Mouse (Mus musculus) embryonic stem cell, embryonic (primary cell): ENCODE results near the gene Fads3.

Experiments
- CTCF ChIA-PET, 4 experiments: fragments of 300-600 bp in 2 of 4; fragments of 350-600 bp in 2 of 4; sonication (Branson Sonifier 250); formaldehyde crosslinking; loops; one replicate each; lab custom pipeline; 2022; ENCODE audit warnings: inconsistent platforms in 2 of 4; lab: Charles Lee
- POLR2A ChIA-PET, 4 experiments: fragments of 300-600 bp in 2 of 4; fragments of 350-600 bp in 2 of 4; sonication (Branson Sonifier 250); formaldehyde crosslinking; loops; one replicate each; lab custom pipeline; 2022; ENCODE audit warnings: antibody characterized with exemption in 4 of 4, inconsistent platforms in 1 of 4; lab: Charles Lee

Gene Fads3

GRCm38 (mm10) chr19:10014824-10015223 is 26.5 kb upstream of the Fads3 start:
- CTCF ChIA-PET, result interaction anchor here in 3 of 4 experiments (0.5 to 2.4 kb wide), 6 partner anchors 8 to 150 kb away, joined by 3 to 13 read pairs (median 3); no protein-coding TSS in a partner anchor
- POLR2A ChIA-PET, result interaction anchor here in 3 of 4 experiments (0.5 to 4.2 kb wide), 14 partner anchors 9 to 178 kb away, joined by 3 to 39 read pairs (median 4); partner anchors contain the start of genes Best1 (in 1 of the 3) and Rab3il1 (in 1 of the 3)

DNA sequence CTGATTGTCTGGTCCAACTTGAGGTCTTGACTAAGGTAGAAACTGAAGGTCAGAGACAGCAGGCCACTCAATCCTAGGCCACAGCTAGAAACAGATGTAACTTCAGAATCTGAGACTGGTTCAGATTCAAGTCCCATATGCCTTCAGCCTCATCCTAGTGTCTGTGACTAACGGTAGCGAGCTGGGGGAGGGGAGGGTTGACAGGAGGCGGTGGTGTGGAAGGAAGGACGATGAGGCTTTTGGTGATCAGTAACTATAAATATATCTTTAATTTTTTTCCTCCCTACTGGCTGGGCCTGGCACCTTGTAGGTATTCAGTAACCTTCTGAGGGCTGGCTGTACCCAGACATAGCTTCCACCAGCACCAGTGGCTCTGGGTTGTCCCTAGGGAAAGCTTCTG is 25.9 kb upstream of the Fads3 start:
- ChIA-PET CTCF (interaction anchor here (0.6 to 1.5 kb wide), 10 partner anchors 7 to 99 kb away, joined by 3 to 6 read pairs (median 3); no protein-coding TSS in a partner anchor), POLR2A (interaction anchor here in 2 of 4 experiments (0.6 to 4.2 kb wide), 11 partner anchors 8 to 177 kb away, joined by 3 to 32 read pairs (median 3); no protein-coding TSS in a partner anchor)

DNA sequence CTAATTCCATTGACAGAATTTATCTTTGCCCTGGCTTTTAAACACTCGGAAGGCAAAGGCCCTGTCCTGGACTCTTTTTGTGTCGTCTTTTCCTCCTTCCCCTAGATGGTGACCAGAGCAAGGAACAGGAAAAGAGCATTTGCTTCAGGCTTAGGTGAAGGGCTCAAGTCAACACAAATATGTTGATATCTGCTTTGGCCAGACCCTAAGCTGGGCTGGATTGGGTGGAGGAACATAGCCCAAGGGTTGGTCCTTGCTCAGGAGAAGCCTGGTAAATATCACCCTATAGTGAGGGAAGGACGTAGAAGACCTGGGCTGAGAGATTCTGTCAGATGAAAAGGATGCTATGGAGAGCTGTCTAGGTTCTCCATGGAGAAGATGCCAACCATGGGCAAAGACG is 25.2 kb upstream of the Fads3 start:
- POLR2A ChIA-PET, result interaction anchor here in 2 of 4 experiments (1.1 to 1.5 kb wide), 2 partner anchors 15 to 23 kb away, joined by 3 to 5 read pairs; no protein-coding TSS in a partner anchor
- CTCF ChIA-PET, result interaction anchor here in 3 of 4 experiments (0.6 to 1.5 kb wide), 6 partner anchors 11 to 100 kb away, joined by 3 to 6 read pairs (median 3); no protein-coding TSS in a partner anchor

- POLR2A ChIA-PET, result interaction anchor here in 3 of 4 experiments (0.5 to 3.6 kb wide), 45 partner anchors 8 to 1305 kb away, joined by 3 to 35 read pairs (median 4); partner anchors contain the start of genes Fads1 (in 3 of the 3) and Incenp (in 1 of the 3)
- CTCF ChIA-PET, result interaction anchor here (0.6 to 3.9 kb wide), 21 partner anchors 16 to 241 kb away, joined by 3 to 23 read pairs (median 4); partner anchors contain the start of gene Fads1 (in 1 of the 4)
Measured at GRCm38 (mm10) chr19:10017637-10018526, 23.5 kb upstream of the Fads3 start.

DNA sequence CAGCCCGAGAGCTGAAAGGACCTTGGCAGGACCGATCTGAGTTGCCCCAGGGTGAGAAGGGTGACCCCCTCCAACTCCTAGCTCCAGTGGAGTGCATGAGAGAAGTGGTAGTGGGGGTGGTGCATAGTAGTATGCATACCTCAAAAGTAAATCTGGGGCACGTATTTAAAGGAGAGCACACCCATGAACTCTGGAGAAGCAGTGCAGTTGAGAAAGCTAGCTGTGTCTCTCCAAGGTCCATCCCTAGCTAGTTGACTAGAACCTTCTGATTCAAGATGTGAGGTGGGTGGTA is 22.9 kb upstream of the Fads3 start:
- ChIA-PET POLR2A (interaction anchor here in 3 of 4 experiments (0.6 to 3.6 kb wide), 29 partner anchors 9 to 356 kb away, joined by 3 to 35 read pairs (median 5); partner anchors contain the start of gene Fads1 (in 2 of the 3)), CTCF (interaction anchor here (0.6 to 3.9 kb wide), 18 partner anchors 14 to 240 kb away, joined by 3 to 23 read pairs (median 5); no protein-coding TSS in a partner anchor)

DNA sequence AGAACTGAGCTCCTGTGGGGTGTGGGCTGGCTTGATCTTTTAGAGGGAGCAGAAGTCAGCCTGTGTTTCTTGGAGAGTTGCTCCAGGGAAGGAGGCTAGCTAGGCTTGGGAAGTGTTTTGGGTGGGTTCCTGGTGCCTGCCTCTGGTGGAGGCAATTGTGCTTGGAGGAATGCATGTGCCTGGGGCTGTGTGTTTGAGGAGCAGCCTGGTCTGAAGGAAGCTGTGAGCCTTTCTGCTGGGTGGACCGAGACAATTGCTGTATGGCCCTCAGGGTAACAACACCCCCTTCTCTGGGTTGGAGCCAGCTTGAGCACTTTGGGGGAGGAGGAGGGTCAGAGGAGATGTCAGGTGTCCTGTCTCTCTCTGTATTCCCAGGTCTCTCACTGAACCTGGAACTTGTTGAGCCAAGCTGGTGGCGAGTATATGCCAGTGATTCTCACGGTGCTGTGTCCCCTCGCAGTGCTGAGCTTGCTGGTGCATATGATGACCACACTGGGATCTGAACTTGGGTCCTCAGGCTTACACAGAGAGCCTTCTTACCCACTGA is 22.1 kb upstream of the Fads3 start:
- ChIA-PET CTCF (interaction anchor here in 3 of 4 experiments (0.8 to 3.9 kb wide), 12 partner anchors 13 to 239 kb away, joined by 3 to 23 read pairs (median 5); no protein-coding TSS in a partner anchor), POLR2A (interaction anchor here in 3 of 4 experiments (0.6 to 3.6 kb wide), 19 partner anchors 10 to 1263 kb away, joined by 3 to 35 read pairs (median 4); partner anchors contain the start of genes Fads1 (in 1 of the 3) and Nxf1 (in 1 of the 3))

DNA sequence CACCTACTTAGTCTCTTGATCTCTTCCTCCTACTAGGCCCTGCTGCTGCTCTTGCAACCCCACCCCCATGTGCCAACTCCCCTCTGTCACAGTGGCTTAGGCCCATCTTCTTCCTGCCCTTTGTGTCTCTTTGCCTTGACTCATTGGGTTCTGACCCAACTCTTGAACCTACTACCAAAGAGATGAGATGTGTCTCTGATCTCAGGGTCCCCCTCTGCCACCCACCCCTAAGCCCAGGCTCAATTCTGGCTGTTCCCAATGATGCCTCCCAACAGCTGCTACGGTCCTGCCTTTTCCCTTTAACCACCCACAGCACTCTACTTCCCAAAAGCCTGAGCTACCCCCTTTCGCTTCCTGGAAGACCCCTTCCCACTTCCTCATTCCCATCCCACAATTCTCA is 19.4 kb upstream of the Fads3 start:
- POLR2A ChIA-PET, result interaction anchor here in 3 of 4 experiments (1.2 to 2.7 kb wide), 6 partner anchors 9 to 161 kb away, joined by 3 to 12 read pairs (median 6); partner anchors contain the start of gene Fads1 (in 1 of the 3)
- CTCF ChIA-PET, result interaction anchor here in 3 of 4 experiments (0.7 to 2.0 kb wide), 9 partner anchors 9 to 244 kb away, joined by 3 to 8 read pairs (median 5); no protein-coding TSS in a partner anchor

DNA sequence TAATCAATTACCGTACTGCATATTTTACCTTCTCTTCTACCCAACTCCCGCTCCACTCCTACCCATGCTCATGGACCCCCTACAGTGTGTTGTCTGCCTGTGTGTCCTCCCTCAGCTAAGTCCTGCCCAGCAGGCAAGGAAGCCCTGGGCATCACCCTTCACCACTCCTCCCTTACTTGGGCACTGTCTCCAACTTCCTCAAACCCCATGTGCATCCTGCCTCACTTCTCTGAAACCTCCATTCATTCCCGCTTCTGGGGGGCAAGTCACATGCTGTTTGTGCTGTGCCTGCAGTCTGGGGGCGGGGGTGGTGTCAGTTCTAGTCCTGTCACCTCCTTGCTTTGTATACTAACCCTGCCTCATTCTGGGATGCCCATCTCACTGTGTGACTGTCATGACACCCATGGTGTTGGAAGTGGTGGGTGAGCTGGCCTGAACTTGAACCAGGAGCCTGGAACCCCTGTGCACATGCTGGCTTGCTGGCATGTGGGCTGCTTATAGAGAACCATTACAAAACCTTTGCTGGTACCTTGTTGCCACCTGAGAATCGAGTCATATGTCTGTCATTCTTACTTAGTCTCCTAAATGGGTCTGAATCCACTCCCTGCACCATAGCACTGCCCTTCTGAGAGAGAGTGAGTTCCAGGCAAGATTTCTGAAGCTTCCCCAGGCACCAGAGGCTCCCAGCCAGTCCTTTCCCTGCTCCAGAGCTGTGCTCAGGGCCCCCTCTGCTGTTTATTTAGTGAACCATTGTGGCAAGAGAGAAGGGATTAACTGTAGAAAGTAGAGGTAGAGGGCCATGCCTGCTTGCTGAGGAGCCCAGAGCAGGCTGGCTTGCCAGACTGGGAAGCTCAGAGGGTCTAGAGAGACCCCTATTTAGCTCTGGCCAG is 18.7 kb upstream of the Fads3 start:
- CTCF ChIA-PET, result interaction anchor here in 3 of 4 experiments (0.6 to 2.0 kb wide), 19 partner anchors 8 to 243 kb away, joined by 3 to 8 read pairs (median 3); no protein-coding TSS in a partner anchor

GRCm38 (mm10) chr19:10023304-10023758 is 18.0 kb upstream of the Fads3 start:
- ChIA-PET POLR2A (interaction anchor here in 3 of 4 experiments (0.6 to 2.7 kb wide), 6 partner anchors 8 to 160 kb away, joined by 3 to 12 read pairs (median 6); partner anchors contain the start of gene Fads1 (in 1 of the 3)), CTCF (interaction anchor here in 3 of 4 experiments (0.7 to 2.0 kb wide), 16 partner anchors 8 to 221 kb away, joined by 3 to 8 read pairs (median 4); no protein-coding TSS in a partner anchor)

More for the DNA sequence above, 18.7 kb upstream of the Fads3 start:
- POLR2A ChIA-PET, result interaction anchor here in 3 of 4 experiments (1.0 to 2.7 kb wide), 7 partner anchors 10 to 160 kb away, joined by 3 to 12 read pairs (median 5); partner anchors contain the start of gene Fads1 (in 1 of the 3)

GRCm38 (mm10) chr19:10025169-10025875 is 16.0 kb upstream of the Fads3 start:
- CTCF ChIA-PET, result interaction anchor here in 3 of 4 experiments (0.6 to 1.3 kb wide), 5 partner anchors 32 to 263 kb away, joined by 3 to 5 read pairs (median 4); no protein-coding TSS in a partner anchor
- POLR2A ChIA-PET, result interaction anchor here in 3 of 4 experiments (0.7 to 3.9 kb wide), 5 partner anchors 11 to 126 kb away, joined by 4 to 13 read pairs (median 5); partner anchors contain the start of gene Incenp (in 1 of the 3)

- POLR2A ChIA-PET, result interaction anchor here in 2 of 4 experiments (0.8 to 2.1 kb wide), 6 partner anchors 9 to 108 kb away, joined by 3 to 13 read pairs (median 3); no protein-coding TSS in a partner anchor
- CTCF ChIA-PET, result interaction anchor here in 1 of 4 experiments (0.7 to 1.7 kb wide), 3 partner anchors 10 to 39 kb away, joined by 3 to 5 read pairs (median 3); no protein-coding TSS in a partner anchor
Measured at GRCm38 (mm10) chr19:10029746-10030145, 11.6 kb upstream of the Fads3 start.

- POLR2A ChIA-PET, result interaction anchor here in 3 of 4 experiments (0.6 to 2.5 kb wide), 11 partner anchors 11 to 1096 kb away, joined by 3 to 9 read pairs (median 3); partner anchors contain the start of genes Fen1 (in 1 of the 3) and Tmem258 (in 1 of the 3)
- CTCF ChIA-PET, result interaction anchor here (0.6 to 6.1 kb wide), 36 partner anchors 10 to 165 kb away, joined by 3 to 49 read pairs (median 4); partner anchors contain the start of genes Best1 (in 2 of the 4) and Fads1 (in 1 of the 4)
Measured at GRCm38 (mm10) chr19:10033211-10033973, 8.0 kb upstream of the Fads3 start.

GRCm38 (mm10) chr19:10034356-10034755 is 7.0 kb upstream of the Fads3 start:
- ChIA-PET CTCF (interaction anchor here (0.6 to 6.1 kb wide), 25 partner anchors 15 to 468 kb away, joined by 3 to 49 read pairs (median 5); partner anchors contain the start of gene Best1 (in 2 of the 4)), POLR2A (interaction anchor here in 2 of 4 experiments (0.9 to 2.5 kb wide), 9 partner anchors 12 to 54 kb away, joined by 3 to 9 read pairs (median 4); partner anchors contain the start of gene Fth1 (in 1 of the 2))

DNA sequence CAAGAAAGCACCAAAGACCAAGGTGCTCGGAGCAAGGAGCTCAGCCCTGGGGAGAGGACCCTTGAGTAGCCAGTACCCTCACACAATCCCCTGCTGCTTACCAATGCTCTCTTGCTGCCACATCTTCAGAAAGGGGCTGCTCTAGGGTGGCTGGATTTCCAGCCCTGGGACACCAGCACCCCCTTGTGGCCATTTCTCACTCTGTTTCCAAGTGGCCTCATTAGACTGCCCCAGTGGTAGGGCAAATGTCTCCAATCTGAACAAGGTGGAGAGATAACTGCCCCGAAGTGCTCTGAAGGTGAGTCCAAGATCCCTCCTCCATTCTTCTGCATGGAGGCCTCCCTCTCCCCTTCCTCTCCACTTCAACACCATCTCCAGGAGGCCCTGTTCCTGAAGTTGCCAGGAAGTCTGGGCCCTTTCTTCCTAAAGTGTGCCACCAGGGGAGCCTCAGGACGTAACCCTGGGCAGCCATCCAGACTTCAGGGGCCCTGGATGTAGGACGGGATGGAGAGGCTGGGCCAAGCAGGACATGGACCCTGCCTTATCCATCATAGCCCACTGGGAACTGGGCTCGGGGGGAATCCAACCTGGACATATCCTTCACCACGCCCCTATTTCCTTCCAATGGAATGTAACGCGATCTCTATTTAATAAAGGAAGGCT is 6.5 kb upstream of the Fads3 start:
- ChIA-PET CTCF (interaction anchor here (0.6 to 6.1 kb wide), 27 partner anchors 16 to 467 kb away, joined by 3 to 49 read pairs (median 5); partner anchors contain the start of gene Best1 (in 2 of the 4)), POLR2A (interaction anchor here in 2 of 4 experiments (0.9 to 2.5 kb wide), 7 partner anchors 12 to 54 kb away, joined by 3 to 9 read pairs (median 4); partner anchors contain the start of gene Fth1 (in 1 of the 2))
